Mouse (Mus musculus) gastrocnemius, adult 18-20 months (tissue): ENCODE measurements around the gene Foxo3. TPM values are rescaled to one million over a fixed set of nuclear protein-coding genes. Genes with fewer than 3 reads are reported as not detected.

Experiments used
- DNase-seq: peaks from one replicate; pipeline ENCODE4 v3.0.0; 2021; ENCODE audit warnings: low spot score
- total RNA-seq, 2 experiments: library from RNA; stranded (reverse); gene quantifications; 2 replicates each; pipeline ENCODE4 v1.2.3; 2021

Gene Foxo3
- total RNA-seq, 2 experiments from 2014 or later, result 23.3 to 29.8 TPM

GRCm38 (mm10) chr10:42275871-42276501 is 569 bp downstream of the Foxo3 start:
- no peak for DNase-seq

DNA sequence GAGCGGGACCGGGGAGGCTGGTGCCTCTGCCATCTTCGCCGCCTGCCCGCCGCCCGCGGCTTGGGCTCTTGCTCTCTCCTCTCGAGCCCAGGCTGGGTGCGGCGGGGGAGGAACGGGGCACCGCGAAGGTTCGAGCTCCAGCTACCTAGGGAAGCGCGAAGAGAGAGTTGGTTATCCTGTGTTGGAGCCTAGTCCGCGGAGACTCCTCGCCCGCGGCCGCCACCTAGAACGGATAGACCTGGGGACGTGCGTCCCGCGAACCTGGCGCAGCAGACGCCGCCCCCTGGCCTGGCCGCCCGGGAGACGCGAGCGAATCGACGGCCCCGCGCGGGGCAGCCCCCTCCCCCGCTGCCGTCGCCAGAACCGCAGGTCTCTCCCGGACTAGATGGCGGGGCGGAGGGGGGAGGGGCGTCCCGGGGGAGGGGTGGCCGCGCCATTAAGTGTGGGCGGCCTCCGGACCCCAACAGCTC is 1.1 kb downstream of the Foxo3 start:
- DNase-seq, result peak; percentile 43

- no peak for DNase-seq
Measured at GRCm38 (mm10) chr10:42274712-42275400, 1.7 kb downstream of the Foxo3 start.

GRCm38 (mm10) chr10:42273760-42274691 is 2.5 kb downstream of the Foxo3 start:
- DNase-seq, result no peak

- DNase-seq, result no peak
Measured at GRCm38 (mm10) chr10:42273403-42273759, 3.2 kb downstream of the Foxo3 start.

GRCm38 (mm10) chr10:42271454-42272230 is 4.9 kb downstream of the Foxo3 start:
- DNase-seq, result no peak

GRCm38 (mm10) chr10:42270277-42271083 is 6.1 kb downstream of the Foxo3 start:
- peak; percentile 57 for DNase-seq

DNA sequence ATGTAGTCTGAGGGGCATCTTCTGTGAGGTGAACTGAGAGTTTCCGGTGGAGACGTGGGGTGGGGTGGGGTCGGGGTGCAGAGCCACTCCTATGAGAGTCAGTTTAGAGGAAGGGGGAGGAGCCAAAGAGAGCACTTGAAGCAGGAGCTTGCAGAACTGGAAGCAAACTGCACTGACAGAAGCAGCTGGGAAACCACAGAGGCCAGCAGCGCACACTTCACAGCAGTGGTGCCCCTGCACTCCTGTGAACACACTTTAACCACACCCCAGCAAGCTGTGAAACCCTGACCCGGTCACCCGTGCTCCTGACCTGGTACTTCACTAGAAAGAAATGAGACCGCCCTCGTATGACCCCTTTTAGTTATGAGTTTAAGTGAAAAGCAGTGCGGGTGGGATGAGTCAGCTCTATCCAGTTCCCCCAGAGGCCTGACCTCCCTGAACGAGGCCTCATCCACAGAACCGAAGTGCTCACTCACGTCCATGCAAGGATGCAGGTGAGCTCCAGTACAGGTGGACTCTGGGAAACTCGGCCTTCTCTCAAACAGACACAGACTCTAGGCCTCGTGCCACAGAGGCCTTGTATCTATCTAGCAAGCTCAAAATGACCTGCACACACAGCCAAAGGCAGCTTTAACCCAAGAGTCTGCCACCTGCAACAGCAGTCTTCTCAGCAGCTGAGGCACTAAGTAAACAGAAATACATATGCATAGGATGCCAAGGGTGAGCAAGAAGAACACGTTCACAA is 7.1 kb downstream of the Foxo3 start:
- no peak for DNase-seq

DNA sequence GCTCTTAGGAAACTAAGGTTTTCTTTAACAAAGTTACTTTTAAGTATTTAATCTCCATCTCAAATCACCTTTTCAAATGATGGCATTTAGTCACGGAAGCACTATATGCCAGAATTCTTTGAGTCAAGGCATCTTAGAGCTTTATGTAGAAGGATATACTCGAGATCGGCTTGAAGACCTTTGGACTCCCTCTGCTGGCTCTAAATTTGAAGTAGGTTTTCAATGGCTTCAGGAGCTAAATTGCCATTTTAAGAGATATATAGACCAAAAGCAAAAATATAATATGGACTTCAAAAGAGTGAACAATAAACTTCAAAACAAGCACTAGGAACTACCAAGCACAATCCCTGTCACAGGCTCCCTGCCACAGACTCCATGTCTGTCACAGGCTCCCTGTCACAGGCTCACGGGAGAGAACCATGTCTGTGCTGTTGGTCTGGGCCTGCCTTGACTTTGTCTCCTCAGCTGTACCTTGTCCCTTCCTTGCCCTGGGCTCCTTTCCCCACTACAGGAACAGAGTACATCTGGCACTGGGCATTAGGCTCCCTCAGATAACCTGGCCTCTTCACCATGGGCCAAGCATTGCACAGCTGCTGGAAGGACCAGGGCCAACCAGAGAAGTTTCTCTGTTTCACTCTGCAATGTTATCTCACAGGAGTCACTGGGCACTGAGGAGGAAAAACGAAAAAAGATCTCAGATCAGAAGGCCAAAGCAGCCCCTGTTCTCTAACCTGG is 8.6 kb downstream of the Foxo3 start:
- peak; percentile 32 for DNase-seq

DNA sequence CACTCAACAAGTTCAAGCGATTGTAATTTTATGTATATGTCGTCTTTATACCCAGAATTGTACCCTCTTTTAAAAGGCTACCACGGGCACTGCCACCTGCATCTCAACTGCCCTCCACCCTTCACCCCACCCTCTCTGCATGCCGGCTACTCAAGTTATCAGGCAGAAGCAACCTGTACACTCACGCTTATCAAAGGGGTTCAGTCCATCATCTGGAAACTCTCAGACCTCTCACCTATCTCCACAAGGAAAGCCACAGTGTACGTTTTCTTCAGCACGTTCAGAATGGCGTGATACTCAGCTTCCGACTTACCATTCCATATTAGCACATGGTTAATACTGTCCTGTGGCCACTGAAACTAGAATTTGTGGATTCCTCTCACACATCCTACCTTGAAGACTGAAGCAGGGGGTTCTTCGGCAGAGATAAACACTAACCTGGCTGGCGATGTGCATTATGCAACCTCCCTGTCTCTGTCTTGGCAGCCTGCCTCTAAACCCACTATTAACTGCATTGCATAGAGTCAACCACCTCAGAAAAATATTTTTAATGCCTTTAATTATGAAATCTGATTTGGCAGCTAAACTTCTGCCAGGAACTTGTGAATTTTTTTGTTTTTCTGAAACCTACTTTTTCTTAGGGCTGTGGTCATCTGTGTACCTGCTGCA is 11.4 kb downstream of the Foxo3 start:
- DNase-seq, result no peak

DNA sequence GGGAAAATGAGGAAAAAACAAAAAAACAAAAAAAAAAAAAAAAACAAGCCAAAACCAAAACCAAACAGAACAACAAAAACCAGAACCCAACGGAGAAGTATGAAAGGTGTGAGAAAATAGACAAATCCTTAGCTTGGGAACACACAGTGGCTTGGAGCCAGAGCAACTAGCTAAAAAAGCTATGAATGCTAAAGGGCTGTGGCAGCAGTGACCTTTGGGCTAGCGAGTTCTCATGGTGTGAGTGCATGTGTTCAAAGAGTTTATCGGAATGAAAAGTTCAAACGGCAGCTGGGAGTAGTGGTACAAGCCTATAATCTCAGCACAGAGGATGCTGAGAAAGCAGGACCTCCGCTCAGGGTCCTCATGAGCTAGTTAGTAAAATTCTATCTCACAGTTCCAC is 12.4 kb downstream of the Foxo3 start:
- peak; percentile 47 for DNase-seq

- DNase-seq, result no peak
Measured at GRCm38 (mm10) chr10:42263701-42264100, 12.9 kb downstream of the Foxo3 start.

- no peak for DNase-seq
Measured at GRCm38 (mm10) chr10:42262061-42262460, 14.5 kb downstream of the Foxo3 start.

DNA sequence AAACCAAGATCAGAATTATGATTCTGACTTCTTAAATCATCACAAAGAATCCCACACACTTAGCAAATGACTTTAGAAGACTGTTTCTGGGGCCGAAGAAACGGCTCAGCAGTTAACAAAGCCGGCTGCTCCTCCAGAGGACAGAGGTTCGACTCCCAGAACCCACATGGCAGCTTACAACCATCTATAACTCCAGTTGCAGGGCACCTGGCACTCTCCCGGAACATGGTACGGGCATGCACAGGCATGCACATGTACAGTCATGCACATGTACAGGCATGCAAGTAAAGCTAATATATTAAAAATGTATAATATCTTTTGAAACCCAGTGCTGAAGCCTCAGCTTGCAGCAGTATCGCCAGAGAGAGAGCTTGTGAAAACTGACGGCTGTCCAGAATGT is 15.5 kb downstream of the Foxo3 start:
- DNase-seq, result no peak

DNA sequence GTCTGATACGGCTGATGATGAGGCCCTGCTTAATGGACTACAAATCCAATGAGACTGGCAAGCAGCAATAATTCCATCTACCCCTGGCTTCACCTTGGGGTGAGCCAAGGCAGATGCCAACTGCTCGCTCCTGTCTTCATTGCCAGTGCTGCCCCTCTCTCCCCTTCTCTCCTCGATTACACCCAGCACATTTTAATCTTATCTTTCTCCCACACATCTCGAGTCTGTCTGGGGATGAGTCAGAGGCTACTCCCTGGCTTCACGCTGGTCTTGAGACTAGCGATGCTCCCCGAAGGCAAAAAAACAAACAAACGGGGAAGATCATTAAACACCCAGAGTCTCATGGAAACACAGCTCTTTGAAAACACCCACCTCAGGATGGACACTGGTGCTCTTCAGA is 16.0 kb downstream of the Foxo3 start:
- no peak for DNase-seq

GRCm38 (mm10) chr10:42259602-42260001 is 17.0 kb downstream of the Foxo3 start:
- no peak for DNase-seq

- no peak for DNase-seq
Measured at GRCm38 (mm10) chr10:42257985-42258384, 18.6 kb downstream of the Foxo3 start.

DNA sequence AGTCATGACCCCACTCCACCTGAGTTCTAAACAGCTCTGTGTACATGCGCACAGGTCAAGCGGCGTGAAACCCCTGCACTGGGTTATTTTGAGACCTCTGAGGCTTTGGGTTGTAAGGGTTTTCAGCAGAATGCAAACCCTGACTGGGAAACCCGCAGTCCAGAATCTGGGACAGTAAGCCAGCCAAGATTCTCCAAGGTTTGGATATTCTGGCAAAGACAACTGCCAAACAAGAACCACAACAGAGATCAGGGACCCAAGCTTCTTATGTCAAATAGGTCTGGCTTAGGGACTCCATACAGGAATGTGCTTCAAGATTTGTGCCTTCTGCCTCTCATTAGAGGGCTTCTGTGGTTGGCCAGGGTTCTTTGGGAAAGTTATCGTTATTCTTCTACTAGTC is 21.8 kb downstream of the Foxo3 start:
- DNase-seq, result no peak
